ENCODE assay signal across 23 mouse cellular contexts in genomic region chr12:35123549-35123948, GRCm38 (mm10).
DNase-seq lines count a peak whose midpoint lies in the region; ATAC-seq and TF ChIP-seq lines count a peak whose summit lies in the region.
"Had no signal": no experiment of that assay in that cellular context is flagged by ENCODE, and none has a peak within 500 bp of the region (broad histone marks: within the 10 kb centered on the region; RNA-seq: fewer than 3 reads in every experiment).

No protein-coding gene starts in this region.

- ATAC-seq in hindbrain, postnatal 0 days: no peak
- ATAC-seq in hindbrain, embryonic 16.5 days: no peak
- peak; percentile 86 for ATAC-seq in inflammation-experienced regulatory T-cells, adult 6 months

- no peak for TF ChIP-seq CTCF in hindbrain, postnatal 0 days (IDR thresholded peaks at IDR 0.05; ENCODE audit: low read depth)

- H3K4me1 ChIP-seq in hindbrain, postnatal 0 days (ENCODE audit: insufficient read depth, low read length): no peaks in the 10 kb centered on the region
- H3K4me1 ChIP-seq in hindbrain, embryonic 16.5 days (ENCODE audit: control insufficient read depth, insufficient read depth, low read depth, low read length): no peaks in the 10 kb centered on the region
- H3K4me1 ChIP-seq: embryonic facial prominence, embryonic 13.5 days; forebrain, embryonic 10.5 days; heart, embryonic 10.5 days; hindbrain, embryonic 15.5 days had no signal

- no peaks in the 10 kb centered on the region for H3K27me3 ChIP-seq in hindbrain, postnatal 0 days (ENCODE audit: insufficient read depth, low read length)
- no peaks in the 10 kb centered on the region for H3K27me3 ChIP-seq in hindbrain, embryonic 16.5 days (replicated peaks; ENCODE audit: control insufficient read depth, insufficient read depth, low read length)
- H3K27me3 ChIP-seq: embryonic facial prominence, embryonic 13.5 days; hindbrain, embryonic 15.5 days had no signal

- no peak overlapping the region for H3K27ac ChIP-seq in hindbrain, postnatal 0 days
- no peak overlapping the region for H3K27ac ChIP-seq in hindbrain, embryonic 16.5 days (ENCODE audit: low read depth, low read length)
- H3K27ac ChIP-seq: embryonic facial prominence, embryonic 13.5 days; forebrain, embryonic 10.5 days; heart, embryonic 10.5 days; hindbrain, embryonic 15.5 days; layer of hippocampus, adult 2 months; macrophage had no signal

- no peak overlapping the region for H3K9ac ChIP-seq in hindbrain, postnatal 0 days (replicated peaks; ENCODE audit: low read length)
- no peak overlapping the region for H3K9ac ChIP-seq in hindbrain, embryonic 16.5 days (ENCODE audit: low read depth, low read length)
- H3K9ac ChIP-seq: embryonic facial prominence, embryonic 13.5 days; hindbrain, embryonic 15.5 days had no signal

- no peaks in the 10 kb centered on the region for H3K36me3 ChIP-seq in hindbrain, postnatal 0 days (ENCODE audit: insufficient read depth, low read length)
- H3K36me3 ChIP-seq in hindbrain, embryonic 16.5 days (ENCODE audit: control insufficient read depth, insufficient read depth, low read length): peaks cover 3% of the 10 kb centered on the region

- H3K4me2 ChIP-seq in hindbrain, postnatal 0 days (ENCODE audit: low read depth, low read length): no peak overlapping the region
- no peak overlapping the region for H3K4me2 ChIP-seq in hindbrain, embryonic 16.5 days (ENCODE audit: low read length)
- H3K4me2 ChIP-seq: embryonic facial prominence, embryonic 13.5 days; hindbrain, embryonic 15.5 days had no signal

- H3K4me3 ChIP-seq in hindbrain, postnatal 0 days (ENCODE audit: low read length): no peak overlapping the region
- no peak overlapping the region for H3K4me3 ChIP-seq in hindbrain, embryonic 16.5 days (ENCODE audit: low read length)
- H3K4me3 ChIP-seq: embryonic facial prominence, embryonic 13.5 days; forebrain, embryonic 10.5 days; heart, embryonic 10.5 days; hindbrain, embryonic 15.5 days; layer of hippocampus, adult 2 months had no signal

- H3K9me3 ChIP-seq in hindbrain, postnatal 0 days (ENCODE audit: low read length): no peaks in the 10 kb centered on the region
- H3K9me3 ChIP-seq in hindbrain, embryonic 16.5 days (ENCODE audit: control insufficient read depth, low read length): no peaks in the 10 kb centered on the region
- H3K9me3 ChIP-seq: embryonic facial prominence, embryonic 13.5 days; forebrain, embryonic 10.5 days; heart, embryonic 10.5 days; hindbrain, embryonic 15.5 days had no signal

- WGBS in hindbrain, postnatal 0 days: 83% methylated on average over 3 of the region's 3 CpGs
- 89% methylated on average over 3 of the region's 3 CpGs for WGBS in hindbrain, embryonic 16.5 days

- DNase-seq in hindbrain, postnatal 0 days (ENCODE audit: low spot score): peak; percentile 13
- DNase-seq in 416B (ENCODE audit: low read depth) (peak; percentile 73), MEL-GATA-1-ER (ENCODE audit: extremely low read depth, low read depth) (peak; percentile 53)
- DNase-seq in cerebellum, postnatal 4 days (ENCODE audit: low spot score in 2 of 2): no peak
- no peak for DNase-seq in embryo, embryonic 11 days
- no peak for DNase-seq in lung, postnatal 25 days (ENCODE audit: low spot score)
- DNase-seq: adrenal gland, postnatal 36 days; cerebellum, postnatal 14 days; gastrocnemius, postnatal 10 days; heart, postnatal 10 days; left cerebral cortex, postnatal 4 days; lung, adult 18-20 months; midbrain, embryonic 14.5 days; retina, postnatal 1 day; right cerebral cortex, postnatal 4 days had no signal

Comparison
In these comparisons a context has a peak if more than half of its experiments do, and no peak if none do; other contexts are left out.
1. DNase-seq: peak in hindbrain, postnatal 0 days (single experiment), 416B (single experiment) and MEL-GATA-1-ER (single experiment); none in cerebellum, postnatal 4 days (0 of 2), embryo, embryonic 11 days (single experiment) and lung, postnatal 25 days (single experiment).